Mouse (Mus musculus): ENCODE results near the gene Prdx2. TPM values are rescaled to one million over a fixed set of nuclear protein-coding genes. Genes with fewer than 3 reads are reported as not detected.

Gene Prdx2
- total RNA-seq, 2 experiments from 2014 or later, result 507 to 518 TPM

- intact Hi-C loops (cut with DNase I), result no loop called here
- DNase-seq (ENCODE audit: extremely low spot score in 1 of 2, low spot score in 2 of 2), result no peak
Measured at GRCm38 (mm10) chr8:84987903-84988302, 18.5 kb downstream of the Prdx2 start.

- DNase-seq (ENCODE audit: extremely low spot score in 1 of 2, low spot score in 2 of 2), result peak in 1 of 2 experiments; percentile 64
- intact Hi-C loops (cut with DNase I), result no loop called here
Measured at GRCm38 (mm10) chr8:84989311-84989731, 19.9 kb downstream of the Prdx2 start.

- intact Hi-C loops (cut with DNase I), result loop anchor here (1.0 kb wide), 1 partner anchor 15 kb away; no protein-coding TSS in a partner anchor
- DNase-seq (ENCODE audit: extremely low spot score in 1 of 2, low spot score in 2 of 2), result peak; percentile 90 to 92
Measured at GRCm38 (mm10) chr8:84989810-84990209, 20.4 kb downstream of the Prdx2 start.

- intact Hi-C loops (cut with DNase I), result loop anchor here (1.0 kb wide), 1 partner anchor 15 kb away; no protein-coding TSS in a partner anchor
- DNase-seq (ENCODE audit: extremely low spot score in 1 of 2, low spot score in 2 of 2), result peak; percentile 97
Measured at GRCm38 (mm10) chr8:84990349-84990748, 21.0 kb downstream of the Prdx2 start, which contains the start of gene Hook2. TSS of gene Hook2 (plus strand) at chr8:84990603.

GRCm38 (mm10) chr8:84990836-84991235, 21.4 kb downstream of the Prdx2 start:
- intact Hi-C loops (cut with DNase I), result loop anchor here (1.0 kb wide), 1 partner anchor 16 kb away; no protein-coding TSS in a partner anchor
- no peak for DNase-seq (ENCODE audit: extremely low spot score in 1 of 2, low spot score in 2 of 2)

- no peak for DNase-seq (ENCODE audit: extremely low spot score in 1 of 2, low spot score in 2 of 2)
- intact Hi-C loops (cut with DNase I), result no loop called here
Measured at GRCm38 (mm10) chr8:84994375-84994774, 25.0 kb downstream of the Prdx2 start.

- intact Hi-C loops (cut with DNase I), result no loop called here
- no peak for DNase-seq (ENCODE audit: extremely low spot score in 1 of 2, low spot score in 2 of 2)
Measured at GRCm38 (mm10) chr8:84995680-84996079, 26.3 kb downstream of the Prdx2 start.

GRCm38 (mm10) chr8:84996978-84997377, 27.6 kb downstream of the Prdx2 start:
- no peak for DNase-seq (ENCODE audit: extremely low spot score in 1 of 2, low spot score in 2 of 2)
- intact Hi-C loops (cut with DNase I), result no loop called here

- intact Hi-C loops (cut with DNase I), result no loop called here
- peak; percentile 88 to 94 for DNase-seq (ENCODE audit: extremely low spot score in 1 of 2, low spot score in 2 of 2)
Measured at GRCm38 (mm10) chr8:84997649-84998295, 28.4 kb downstream of the Prdx2 start.

- peak in 1 of 2 experiments; percentile 58 for DNase-seq (ENCODE audit: extremely low spot score in 1 of 2, low spot score in 2 of 2)
- intact Hi-C loops (cut with DNase I), result no loop called here
Measured at GRCm38 (mm10) chr8:85007686-85008085, 38.3 kb downstream of the Prdx2 start.

- no peak for DNase-seq (ENCODE audit: extremely low spot score in 1 of 2, low spot score in 2 of 2)
- intact Hi-C loops (cut with DNase I), result no loop called here
Measured at GRCm38 (mm10) chr8:85011242-85011641, 41.9 kb downstream of the Prdx2 start.

- intact Hi-C loops (cut with DNase I), result no loop called here
- peak in 1 of 2 experiments; percentile 81 for DNase-seq (ENCODE audit: extremely low spot score in 1 of 2, low spot score in 2 of 2)
Measured at GRCm38 (mm10) chr8:85013230-85013840, 43.9 kb downstream of the Prdx2 start.

GRCm38 (mm10) chr8:85014431-85014830, 45.0 kb downstream of the Prdx2 start, which contains the start of gene Best2:
TSS of gene Best2 (minus strand) at chr8:85014531.
- DNase-seq (ENCODE audit: extremely low spot score in 1 of 2, low spot score in 2 of 2), result no peak
- intact Hi-C loops (cut with DNase I), result no loop called here

GRCm38 (mm10) chr8:85016724-85017123, 47.3 kb downstream of the Prdx2 start:
- intact Hi-C loops (cut with DNase I), result no loop called here

GRCm38 (mm10) chr8:85017209-85017608, 47.8 kb downstream of the Prdx2 start:
- no peak for DNase-seq (ENCODE audit: extremely low spot score in 1 of 2, low spot score in 2 of 2)
- intact Hi-C loops (cut with DNase I), result no loop called here

More at GRCm38 (mm10) chr8:85016724-85017123, 47.3 kb downstream of the Prdx2 start:
- DNase-seq (ENCODE audit: extremely low spot score in 1 of 2, low spot score in 2 of 2), result no peak

- intact Hi-C loops (cut with DNase I), result no loop called here
- DNase-seq (ENCODE audit: extremely low spot score in 1 of 2, low spot score in 2 of 2), result no peak
Measured at GRCm38 (mm10) chr8:85021514-85022055, 52.2 kb downstream of the Prdx2 start.

GRCm38 (mm10) chr8:85023846-85024245, 54.5 kb downstream of the Prdx2 start:
- intact Hi-C loops (cut with DNase I), result no loop called here
- DNase-seq (ENCODE audit: extremely low spot score in 1 of 2, low spot score in 2 of 2), result no peak

Measured in left cerebral cortex, postnatal 10 days (tissue).